Mouse (Mus musculus) stomach, postnatal 0 days (tissue): ENCODE measurements at regions not wholly inside any gene's neighbourhood (a gene's known extent, or its start where the extent isn't known, plus 50 kb on each side); places are given as distances from the start of the nearest gene placed in this dataset.

Experiments
- ATAC-seq: fragments of 200-750 bp; cut with Nextera tagmentation; 2 replicates; pipeline ENCODE4 v1.8.0; 2017; ENCODE audit not compliant: low FRiP score, low TSS enrichment
- DNase-seq: peaks from one replicate; pipeline ENCODE4 v3.0.0-alpha.2; 2016; ENCODE audit warnings: low spot score
- H3K27ac ChIP-seq: fragments of 300-500 bp; sonication (generic); replicated peaks from 2 replicates; pipeline ENCODE4 v1.5.1; 2014; ENCODE audit warnings: mild to moderate bottlenecking, control low read depth
- H3K27me3 ChIP-seq: fragments of 300-500 bp; sonication (generic); 2 replicates; pipeline ENCODE4 v1.6.1; 2014; ENCODE audit warnings: low read length; ENCODE audit not compliant: control insufficient read depth, insufficient read depth
- H3K36me3 ChIP-seq: fragments of 300-500 bp; sonication (generic); 2 replicates; pipeline ENCODE4 v1.6.1; 2014; ENCODE audit warnings: low read length, mixed read lengths; ENCODE audit not compliant: control insufficient read depth, insufficient read depth
- H3K4me1 ChIP-seq: fragments of 300-500 bp; sonication (generic); replicated peaks from 2 replicates; pipeline ENCODE4 v1.6.1; 2014; ENCODE audit warnings: antibody characterized with exemption; ENCODE audit not compliant: control insufficient read depth, insufficient read depth
- H3K4me2 ChIP-seq: fragments of 300-500 bp; sonication (generic); replicated peaks from 2 replicates; pipeline ENCODE4 v1.6.1; 2014; ENCODE audit warnings: low read depth, mild to moderate bottlenecking, control low read depth, moderate library complexity
- H3K4me3 ChIP-seq: fragments of 300-500 bp; sonication (generic); 2 replicates; pipeline ENCODE4 v1.5.1; 2014; ENCODE audit warnings: low read depth, low read length, control low read depth
- H3K9ac ChIP-seq: fragments of 300-500 bp; sonication (generic); 2 replicates; pipeline ENCODE4 v1.6.1; 2014; ENCODE audit warnings: mild to moderate bottlenecking, low read length, control low read depth, mixed read lengths
- H3K9me3 ChIP-seq: fragments of 300-500 bp; sonication (generic); 2 replicates; pipeline ENCODE4 v1.6.1; 2016; ENCODE audit warnings: low read length; ENCODE audit not compliant: control insufficient read depth
- CTCF ChIP-seq: IDR thresholded peaks from 2 replicates; pipeline ENCODE4 v1.5.1; 2016; ENCODE audit warnings: antibody characterized with exemption, low read depth, mild to moderate bottlenecking, moderate library complexity
- EP300 ChIP-seq: optimal IDR thresholded peaks from 2 replicates; pipeline ENCODE3; 2016; ENCODE audit warnings: antibody characterized with exemption
- WGBS: fragments of 180-500 bp; shearing (Covaris S2); extraction: QIAGEN DNeasy Blood & Tissue Kit; methylation state at CpG from one replicate; pipeline ENCODE4 v1.1.7; 2014; 5-methylcytosine and 5-hydroxymethylcytosine counted together

DNA sequence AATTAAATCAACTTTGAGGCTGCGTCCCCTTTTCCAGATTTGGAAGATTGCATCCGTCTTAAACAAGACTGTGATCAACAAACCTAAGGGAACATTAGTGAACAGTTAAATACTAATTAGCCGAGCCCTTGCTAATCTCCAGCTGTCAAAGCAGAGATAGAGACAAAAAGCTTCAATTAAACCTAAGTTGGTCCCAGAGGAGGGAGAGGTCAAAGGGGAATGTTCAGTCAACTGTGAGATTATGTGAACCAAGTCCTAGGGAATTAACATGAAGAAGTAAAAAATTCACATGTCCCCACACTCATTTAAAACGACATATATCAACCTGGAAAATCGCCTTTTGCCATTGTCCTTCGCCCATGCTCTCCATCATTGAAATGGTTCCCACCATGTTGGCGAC lies 59.7 kb upstream of the Tbx20 start:
- Histone ChIP-seq H3K9ac (no peak overlapping the region), H3K4me3 (no peak overlapping the region), H3K4me1 (no peaks in the 10 kb centered on the region), H3K27me3 (no peaks in the 10 kb centered on the region), H3K4me2 (no peak overlapping the region), H3K9me3 (no peaks in the 10 kb centered on the region), H3K36me3 (no peaks in the 10 kb centered on the region), H3K27ac (no peak overlapping the region)
- no peak for ATAC-seq
- no peak for DNase-seq
- WGBS, result 64% methylated on average over 7 of the region's 7 CpGs
- TF ChIP-seq EP300, result no peak
- no peak for TF ChIP-seq CTCF

DNA sequence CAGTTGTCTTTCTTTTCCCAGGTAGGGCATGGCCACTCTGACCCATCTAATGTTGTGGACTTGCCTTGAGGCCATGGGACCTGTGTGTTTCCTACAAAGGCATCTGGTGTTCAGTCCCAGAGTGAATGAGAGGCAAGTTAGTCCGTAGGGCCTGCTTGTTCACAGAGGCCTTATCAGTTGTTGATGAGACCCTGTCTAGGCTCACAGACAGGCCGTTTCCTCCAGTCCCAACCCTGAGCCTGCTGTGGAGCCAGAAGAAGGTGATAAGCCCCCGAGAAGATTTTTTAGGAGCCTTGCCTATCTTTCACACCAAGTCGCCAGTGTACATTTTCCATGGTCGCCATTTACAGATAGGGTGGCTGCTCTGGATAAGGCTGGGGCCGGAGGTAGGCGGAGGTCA lies 74.1 kb upstream of the Tbx20 start:
- Histone ChIP-seq H3K4me1 (no peaks in the 10 kb centered on the region), H3K27me3 (no peaks in the 10 kb centered on the region), H3K27ac (no peak overlapping the region), H3K9me3 (no peaks in the 10 kb centered on the region), H3K36me3 (no peaks in the 10 kb centered on the region), H3K4me2 (no peak overlapping the region), H3K4me3 (no peak overlapping the region), H3K9ac (no peak overlapping the region)
- no peak for DNase-seq
- WGBS, result 55% methylated on average over 7 of the region's 7 CpGs
- no peak for ATAC-seq
- TF ChIP-seq CTCF (no peak), EP300 (no peak)

DNA sequence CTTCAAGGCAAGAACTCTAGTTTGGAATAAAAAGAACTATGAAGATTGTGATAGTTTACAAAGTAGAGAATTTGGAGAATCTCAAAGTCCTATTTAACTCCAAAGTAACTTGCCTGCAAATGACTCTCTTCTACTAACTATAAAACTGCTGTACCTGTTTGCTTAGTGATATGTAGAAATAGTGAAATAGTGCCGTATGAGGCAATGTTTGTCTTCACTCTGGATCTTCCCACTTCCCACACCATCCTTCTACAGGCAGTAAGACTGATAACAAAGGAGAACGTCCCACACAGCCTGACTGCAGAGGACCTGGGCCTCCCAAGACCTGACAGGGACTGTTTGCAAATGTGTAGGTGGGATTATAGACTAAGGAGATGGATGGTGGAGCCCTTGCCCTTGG lies 85.4 kb upstream of the Tbx20 start:
- no peak overlapping the region for H3K4me3 ChIP-seq
- H3K4me1 ChIP-seq, result no peaks in the 10 kb centered on the region
- no peak for DNase-seq
- H3K36me3 ChIP-seq, result no peaks in the 10 kb centered on the region
- H3K4me2 ChIP-seq, result no peak overlapping the region
- ATAC-seq, result no peak
- H3K27me3 ChIP-seq, result no peaks in the 10 kb centered on the region
- no peak overlapping the region for H3K9ac ChIP-seq
- WGBS, result 51% methylated on average over 2 of the region's 2 CpGs
- H3K9me3 ChIP-seq, result no peaks in the 10 kb centered on the region
- TF ChIP-seq EP300, result no peak
- no peak for TF ChIP-seq CTCF
- H3K27ac ChIP-seq, result no peak overlapping the region

DNA sequence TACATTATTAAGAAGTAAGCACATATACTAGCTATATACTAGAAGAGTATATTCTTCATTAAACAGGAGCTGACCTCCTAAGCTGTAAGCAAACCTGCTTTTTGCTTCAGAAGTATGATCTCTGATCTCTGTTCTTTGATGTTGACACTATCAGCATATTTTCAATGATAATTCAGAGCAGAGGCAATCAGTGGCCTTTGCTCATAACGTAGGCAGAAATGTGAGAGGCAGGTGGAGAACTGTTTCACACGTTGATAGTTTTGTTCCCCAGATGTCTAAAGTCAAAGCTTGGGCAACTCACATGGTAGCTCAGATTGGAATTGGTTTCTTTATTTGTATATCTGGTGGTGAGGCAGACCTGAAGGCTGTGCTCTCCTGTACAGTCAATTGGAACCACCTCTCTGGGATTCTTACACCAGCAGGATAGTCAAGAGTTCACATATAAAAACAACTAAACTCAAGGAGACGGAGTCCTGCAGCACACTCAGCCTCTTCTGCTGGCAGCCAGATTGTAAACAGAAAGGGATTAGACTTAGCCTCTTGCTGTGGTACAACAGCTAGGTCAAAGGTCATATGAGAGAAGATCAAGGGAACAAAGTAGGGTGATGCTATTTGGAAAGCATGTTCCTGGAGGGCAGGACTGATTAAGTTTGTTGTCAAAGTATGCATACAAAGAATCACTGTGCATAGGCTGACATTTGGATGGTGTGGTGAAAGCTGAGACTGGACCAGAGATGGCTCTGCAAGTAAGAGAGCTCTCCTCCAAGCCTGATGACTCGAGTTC lies 92.5 kb upstream of the Tbx20 start:
- Histone ChIP-seq H3K4me1 (no peaks in the 10 kb centered on the region), H3K9me3 (no peaks in the 10 kb centered on the region), H3K9ac (no peak overlapping the region), H3K4me3 (no peak overlapping the region), H3K36me3 (no peaks in the 10 kb centered on the region), H3K27ac (no peak overlapping the region), H3K4me2 (no peak overlapping the region), H3K27me3 (no peaks in the 10 kb centered on the region)
- 55% methylated on average over 4 of the region's 4 CpGs for WGBS
- DNase-seq (no peak), ATAC-seq (no peak)
- no peak for TF ChIP-seq CTCF
- no peak for TF ChIP-seq EP300

DNA sequence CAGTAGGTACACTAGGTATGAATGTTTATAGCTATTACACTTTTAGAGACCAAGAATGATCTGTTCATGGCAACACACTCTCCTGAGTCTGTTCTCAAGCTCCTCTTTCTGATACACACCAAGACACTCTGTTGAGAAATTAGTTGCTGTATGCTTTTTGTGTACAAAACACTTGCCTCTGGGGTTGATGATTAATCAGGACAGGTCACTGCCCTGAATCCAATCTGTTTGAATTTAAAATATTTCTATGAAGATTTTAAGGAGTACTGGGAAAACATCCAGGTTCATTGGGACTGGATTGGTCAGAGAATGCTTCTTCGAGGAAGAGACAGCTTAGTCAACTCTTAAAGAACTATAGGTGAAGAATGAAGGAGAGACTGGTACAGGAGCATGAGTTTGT lies 94.6 kb upstream of the Tbx20 start:
- Histone ChIP-seq H3K4me1 (no peaks in the 10 kb centered on the region), H3K9ac (no peak overlapping the region), H3K4me3 (no peak overlapping the region), H3K9me3 (no peaks in the 10 kb centered on the region), H3K36me3 (no peaks in the 10 kb centered on the region), H3K4me2 (no peak overlapping the region), H3K27me3 (no peaks in the 10 kb centered on the region), H3K27ac (no peak overlapping the region)
- no peak for ATAC-seq
- 88% methylated on average over 1 of the region's 1 CpGs for WGBS
- DNase-seq, result no peak
- TF ChIP-seq EP300 (no peak), CTCF (no peak)

DNA sequence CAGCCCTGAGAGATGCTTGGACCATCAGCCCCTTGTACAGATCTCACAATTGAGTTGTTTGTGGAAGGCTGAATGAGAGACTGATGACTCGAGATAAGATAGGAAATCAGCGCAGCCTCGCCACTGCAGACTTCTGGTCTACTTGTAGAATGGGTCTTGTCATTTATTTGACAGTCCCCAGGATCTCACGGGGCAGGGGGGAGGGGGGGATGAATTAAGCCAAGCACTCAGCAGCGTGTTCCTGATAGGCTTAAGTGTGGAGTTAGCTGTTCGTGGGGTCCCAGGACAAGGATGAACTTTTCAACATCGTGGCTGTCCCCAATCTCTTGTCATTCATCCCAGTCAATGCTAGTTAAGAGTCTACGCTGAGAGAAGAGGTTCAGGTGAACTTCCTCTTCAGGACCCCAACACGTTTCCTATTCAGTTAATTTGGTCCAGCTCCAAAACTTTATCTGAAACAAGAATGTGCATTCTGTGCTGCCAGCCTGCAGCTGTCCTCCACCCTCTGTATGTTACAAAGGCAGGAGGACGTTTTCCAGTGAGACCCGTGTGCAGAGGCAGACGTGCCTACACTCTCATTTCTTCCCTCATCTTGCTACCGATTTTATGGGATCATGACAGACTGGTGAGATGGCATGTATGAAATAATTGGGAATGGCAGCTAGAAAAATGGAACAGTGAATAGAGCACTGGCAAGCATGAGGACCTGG lies 100.5 kb upstream of the Tbx20 start:
- no peaks in the 10 kb centered on the region for H3K27me3 ChIP-seq
- ATAC-seq (no peak), DNase-seq (no peak)
- H3K36me3 ChIP-seq, result no peaks in the 10 kb centered on the region
- H3K9me3 ChIP-seq, result no peaks in the 10 kb centered on the region
- H3K4me3 ChIP-seq, result no peak overlapping the region
- no peak overlapping the region for H3K9ac ChIP-seq
- no peak for TF ChIP-seq CTCF
- 44% methylated on average over 13 of the region's 13 CpGs for WGBS
- H3K4me1 ChIP-seq, result no peaks in the 10 kb centered on the region
- H3K4me2 ChIP-seq, result no peak overlapping the region
- no peak overlapping the region for H3K27ac ChIP-seq
